Mouse (Mus musculus) lung, embryonic 15.5 days (tissue): ENCODE results near the gene Cdk15. TPM values are rescaled to one million over a fixed set of nuclear protein-coding genes. Genes with fewer than 3 reads are reported as not detected.

ENCODE experiments used
- ATAC-seq: fragments of 200-750 bp; cut with Nextera tagmentation; 2 replicates; pipeline ENCODE4 v1.8.0; 2017; ENCODE audit warnings: moderate number of reproducible peaks, borderline replicate concordance; ENCODE audit not compliant: low FRiP score, low TSS enrichment; ENCODE audit errors: extremely low read depth
- H3K27ac ChIP-seq: fragments of 300-500 bp; sonication (generic); 2 replicates; pipeline ENCODE4 v1.5.1; 2015; ENCODE audit warnings: moderate library complexity, mild to moderate bottlenecking, inconsistent platforms
- H3K27me3 ChIP-seq: fragments of 300-500 bp; sonication (generic); 2 replicates; pipeline ENCODE4 v1.6.1; 2015; ENCODE audit warnings: inconsistent platforms
- H3K36me3 ChIP-seq: fragments of 300-500 bp; sonication (generic); 2 replicates; pipeline ENCODE4 v1.6.1; 2015; ENCODE audit warnings: inconsistent platforms
- H3K4me1 ChIP-seq: fragments of 300-500 bp; sonication (generic); 2 replicates; pipeline ENCODE4 v1.6.1; 2015; ENCODE audit warnings: inconsistent platforms
- H3K4me2 ChIP-seq: fragments of 300-500 bp; sonication (generic); 2 replicates; pipeline ENCODE4 v1.6.1; 2015; ENCODE audit warnings: inconsistent platforms, mild to moderate bottlenecking, moderate library complexity
- H3K4me3 ChIP-seq: fragments of 300-500 bp; sonication (generic); 2 replicates; pipeline ENCODE4 v1.5.1; 2015; ENCODE audit warnings: mild to moderate bottlenecking, inconsistent platforms
- H3K9ac ChIP-seq: fragments of 300-500 bp; sonication (generic); 2 replicates; pipeline ENCODE4 v1.6.1; 2015; ENCODE audit warnings: inconsistent platforms
- H3K9me3 ChIP-seq: fragments of 300-500 bp; sonication (generic); 2 replicates; pipeline ENCODE4 v1.6.1; 2016; ENCODE audit warnings: inconsistent platforms
- WGBS: fragments of 180-500 bp; shearing (Covaris S2); methylation state at CpG from one replicate; pipeline ENCODE4 v1.1.7; 2015; 5-methylcytosine and 5-hydroxymethylcytosine counted together
- polyA plus RNA-seq: library from polyadenylated mRNA; unstranded; fragments of >200 nt; fragmentation: Nextera tagmentation; extraction: Ambion mirVana; gene quantifications from 2 replicates; pipeline ENCODE4 v1.2.1, GENCODE M21; 2015

Cdk15 gene
- polyA plus RNA-seq, 1 experiment from 2014 or later, result not detected

- no peaks in the 10 kb centered on the region; the same call in 1 of the 2 replicates for H3K27me3 ChIP-seq
- H3K4me1 ChIP-seq, result peaks cover 43% of the 10 kb centered on the region
- ATAC-seq, result no peak
Measured at GRCm38 (mm10) chr1:59364463-59365040, 107.8 kb downstream of the Cdk15 start.

GRCm38 (mm10) chr1:59367928-59368648, 111.4 kb downstream of the Cdk15 start:
- Histone ChIP-seq H3K4me3 (no peak overlapping the region), H3K27me3 (no peaks in the 10 kb centered on the region; the same call in 1 of the 2 replicates), H3K4me2 (peak overlapping the region; percentile 29), H3K4me1 (peaks cover 32% of the 10 kb centered on the region), H3K9me3 (no peaks in the 10 kb centered on the region), H3K9ac (no peak overlapping the region), H3K27ac (peak overlapping the region; percentile 7; the same call in 1 of the 2 replicates), H3K36me3 (no peaks in the 10 kb centered on the region)
- ATAC-seq, result peak; percentile 44
- WGBS, result 2% methylated on average over 13 of the region's 13 CpGs

More at GRCm38 (mm10) chr1:59364463-59365040, 107.8 kb downstream of the Cdk15 start:
- Histone ChIP-seq H3K27ac (no peak overlapping the region), H3K4me2 (no peak overlapping the region), H3K4me3 (no peak overlapping the region), H3K36me3 (no peaks in the 10 kb centered on the region), H3K9me3 (no peaks in the 10 kb centered on the region), H3K9ac (no peak overlapping the region)
- 22% methylated on average over 9 of the region's 9 CpGs for WGBS

DNA sequence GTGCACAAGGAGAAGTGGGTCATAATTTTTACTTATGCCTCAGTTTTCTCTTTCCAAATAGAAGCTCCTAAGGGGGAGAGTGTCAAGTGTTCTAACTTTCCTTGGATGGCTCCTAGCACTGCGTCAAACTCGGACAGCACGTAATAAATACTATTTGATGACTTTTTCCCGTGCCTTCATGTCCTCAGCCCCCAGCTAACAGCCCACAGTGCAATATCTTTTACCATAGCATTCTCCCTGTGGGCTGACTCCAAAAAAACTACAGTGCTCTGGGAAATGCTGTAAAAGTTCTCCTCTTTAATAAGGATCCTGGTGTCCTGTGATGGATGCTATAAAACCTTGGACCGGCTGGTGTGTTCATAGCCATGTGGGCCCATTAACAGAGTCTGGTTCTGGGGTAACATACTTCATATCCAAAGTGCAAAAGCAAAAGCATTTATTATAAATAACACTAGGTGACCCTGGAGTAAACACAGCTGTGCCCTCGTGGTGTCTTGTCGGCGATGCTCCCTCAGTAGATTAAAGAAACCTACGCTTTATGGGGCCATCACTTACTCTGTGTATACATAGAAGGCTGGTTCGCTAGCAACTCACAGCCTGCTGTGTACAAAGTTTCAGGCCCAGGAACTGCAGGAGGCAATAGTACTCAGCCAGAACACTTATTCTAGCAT, 112.1 kb downstream of the Cdk15 start:
- 0 out of 2 replicates have a peak overlapping the region, but pooled peaks have one; percentile 29 for H3K4me2 ChIP-seq
- no peaks in the 10 kb centered on the region; the same call in 1 of the 2 replicates for H3K27me3 ChIP-seq
- H3K9ac ChIP-seq, result no peak overlapping the region
- peaks cover 32% of the 10 kb centered on the region for H3K4me1 ChIP-seq
- no peaks in the 10 kb centered on the region for H3K9me3 ChIP-seq
- no peak overlapping the region for H3K4me3 ChIP-seq
- WGBS, result 19% methylated on average over 10 of the region's 10 CpGs
- ATAC-seq, result peak; percentile 79; the same call in 1 of the 2 replicates
- H3K36me3 ChIP-seq, result no peaks in the 10 kb centered on the region
- H3K27ac ChIP-seq, result 0 out of 2 replicates have a peak overlapping the region, but pooled peaks have one; percentile 4

DNA sequence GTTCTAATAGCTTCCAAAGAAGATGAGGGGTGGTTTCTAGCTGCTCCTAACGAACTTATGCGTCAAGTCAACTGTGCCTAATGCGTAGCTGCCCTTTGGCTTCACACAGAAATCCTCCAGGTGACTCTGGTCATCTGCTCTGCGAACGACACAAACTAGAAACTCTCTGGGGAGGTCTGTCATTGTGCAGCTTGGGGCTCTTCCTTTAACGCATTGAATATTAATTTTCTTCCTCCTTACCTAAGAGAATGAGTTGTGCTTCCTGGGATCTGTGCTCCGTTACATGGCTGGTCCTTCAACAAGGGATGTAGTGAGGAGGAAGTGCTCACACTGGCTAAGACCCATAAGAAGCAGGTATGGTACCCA, 112.6 kb downstream of the Cdk15 start:
- Histone ChIP-seq H3K4me2 (no peak overlapping the region), H3K4me1 (peaks cover 29% of the 10 kb centered on the region), H3K27me3 (no peaks in the 10 kb centered on the region; the same call in 1 of the 2 replicates), H3K9me3 (no peaks in the 10 kb centered on the region), H3K36me3 (no peaks in the 10 kb centered on the region), H3K27ac (0 out of 2 replicates have a peak overlapping the region, but pooled peaks have one; percentile 4), H3K4me3 (no peak overlapping the region), H3K9ac (no peak overlapping the region)
- no peak for ATAC-seq
- 51% methylated on average over 7 of the region's 7 CpGs for WGBS

- Histone ChIP-seq H3K4me2 (no peak overlapping the region), H3K27me3 (no peaks in the 10 kb centered on the region; the same call in 1 of the 2 replicates), H3K9ac (no peak overlapping the region), H3K27ac (no peak overlapping the region), H3K36me3 (no peaks in the 10 kb centered on the region), H3K4me3 (no peak overlapping the region), H3K4me1 (peaks cover 21% of the 10 kb centered on the region), H3K9me3 (no peaks in the 10 kb centered on the region)
- no peak for ATAC-seq
Measured at GRCm38 (mm10) chr1:59370355-59370950, 113.7 kb downstream of the Cdk15 start.

GRCm38 (mm10) chr1:59376021-59376548, 119.4 kb downstream of the Cdk15 start:
- Histone ChIP-seq H3K4me3 (no peak overlapping the region), H3K9me3 (no peaks in the 10 kb centered on the region), H3K36me3 (no peaks in the 10 kb centered on the region), H3K27me3 (no peaks in the 10 kb centered on the region), H3K4me2 (no peak overlapping the region), H3K4me1 (0 out of 2 replicates have a peak, but pooled peaks cover 6% of the 10 kb centered on the region), H3K9ac (no peak overlapping the region), H3K27ac (no peak overlapping the region)
- ATAC-seq, result no peak
- 26% methylated on average over 13 of the region's 13 CpGs for WGBS

- H3K9me3 ChIP-seq, result no peaks in the 10 kb centered on the region
- H3K27me3 ChIP-seq, result no peaks in the 10 kb centered on the region
- no peak overlapping the region for H3K27ac ChIP-seq
- no peak overlapping the region for H3K9ac ChIP-seq
- no peaks in the 10 kb centered on the region for H3K36me3 ChIP-seq
- H3K4me3 ChIP-seq, result no peak overlapping the region
- ATAC-seq, result no peak
- 0 out of 2 replicates have a peak, but pooled peaks cover 6% of the 10 kb centered on the region for H3K4me1 ChIP-seq
- no peak overlapping the region for H3K4me2 ChIP-seq
- WGBS, result 38% methylated on average over 3 of the region's 3 CpGs
Measured at GRCm38 (mm10) chr1:59376557-59376956, 119.9 kb downstream of the Cdk15 start.

- ATAC-seq, result no peak
Measured at GRCm38 (mm10) chr1:59377312-59377711, 120.6 kb downstream of the Cdk15 start.

GRCm38 (mm10) chr1:59380926-59381325, 124.2 kb downstream of the Cdk15 start:
- 41% methylated on average over 10 of the region's 10 CpGs for WGBS
- Histone ChIP-seq H3K9ac (no peak overlapping the region), H3K27ac (no peak overlapping the region), H3K36me3 (no peaks in the 10 kb centered on the region), H3K4me3 (no peak overlapping the region), H3K9me3 (no peaks in the 10 kb centered on the region), H3K4me2 (no peak overlapping the region), H3K27me3 (no peaks in the 10 kb centered on the region), H3K4me1 (0 out of 2 replicates have a peak, but pooled peaks cover 6% of the 10 kb centered on the region)
- ATAC-seq, result no peak

More at GRCm38 (mm10) chr1:59377312-59377711, 120.6 kb downstream of the Cdk15 start:
- WGBS, result 70% methylated on average over 9 of the region's 9 CpGs
- H3K9ac ChIP-seq, result no peak overlapping the region
- no peak overlapping the region for H3K4me2 ChIP-seq
- no peak overlapping the region for H3K27ac ChIP-seq
- H3K4me3 ChIP-seq, result no peak overlapping the region
- H3K9me3 ChIP-seq, result no peaks in the 10 kb centered on the region
- 0 out of 2 replicates have a peak, but pooled peaks cover 6% of the 10 kb centered on the region for H3K4me1 ChIP-seq
- no peaks in the 10 kb centered on the region for H3K27me3 ChIP-seq
- H3K36me3 ChIP-seq, result no peaks in the 10 kb centered on the region

DNA sequence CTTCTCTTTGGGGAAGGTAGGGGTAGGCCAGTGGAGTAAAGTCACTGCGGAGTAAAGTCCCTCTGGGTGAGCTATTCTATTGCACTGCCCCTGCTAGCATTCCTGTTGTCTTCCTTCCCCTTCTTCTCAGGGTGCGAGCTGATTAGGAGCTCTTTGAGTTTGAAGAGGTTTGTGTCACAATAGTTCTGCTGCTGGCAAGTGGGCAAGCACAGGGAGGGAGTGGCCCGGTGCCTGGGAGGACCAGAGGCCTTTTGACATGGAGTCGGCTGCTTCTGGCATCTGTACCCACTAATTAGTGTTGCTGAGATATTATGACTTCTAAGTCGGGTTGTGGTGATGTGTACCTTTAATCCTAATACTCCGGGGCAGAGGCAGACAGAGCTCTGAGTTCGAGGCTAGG, 124.8 kb downstream of the Cdk15 start:
- Histone ChIP-seq H3K27me3 (no peaks in the 10 kb centered on the region), H3K4me1 (0 out of 2 replicates have a peak, but pooled peaks cover 5% of the 10 kb centered on the region), H3K9ac (no peak overlapping the region), H3K27ac (no peak overlapping the region), H3K4me2 (no peak overlapping the region), H3K36me3 (no peaks in the 10 kb centered on the region), H3K9me3 (no peaks in the 10 kb centered on the region), H3K4me3 (no peak overlapping the region)
- 73% methylated on average over 7 of the region's 7 CpGs for WGBS
- no peak for ATAC-seq

- H3K4me1 ChIP-seq, result no peaks in the 10 kb centered on the region
- ATAC-seq, result no peak
- H3K27ac ChIP-seq, result no peak overlapping the region
- no peak overlapping the region for H3K9ac ChIP-seq
- no peaks in the 10 kb centered on the region for H3K36me3 ChIP-seq
- no peaks in the 10 kb centered on the region for H3K9me3 ChIP-seq
- H3K27me3 ChIP-seq, result no peaks in the 10 kb centered on the region
- no peak overlapping the region for H3K4me3 ChIP-seq
- H3K4me2 ChIP-seq, result no peak overlapping the region
- 78% methylated on average over 3 of the region's 3 CpGs for WGBS
Measured at GRCm38 (mm10) chr1:59382516-59382915, 125.8 kb downstream of the Cdk15 start.
